Mouse (Mus musculus): Measurements from ENCODE around the gene Ss18l2.

Ss18l2 gene

DNA sequence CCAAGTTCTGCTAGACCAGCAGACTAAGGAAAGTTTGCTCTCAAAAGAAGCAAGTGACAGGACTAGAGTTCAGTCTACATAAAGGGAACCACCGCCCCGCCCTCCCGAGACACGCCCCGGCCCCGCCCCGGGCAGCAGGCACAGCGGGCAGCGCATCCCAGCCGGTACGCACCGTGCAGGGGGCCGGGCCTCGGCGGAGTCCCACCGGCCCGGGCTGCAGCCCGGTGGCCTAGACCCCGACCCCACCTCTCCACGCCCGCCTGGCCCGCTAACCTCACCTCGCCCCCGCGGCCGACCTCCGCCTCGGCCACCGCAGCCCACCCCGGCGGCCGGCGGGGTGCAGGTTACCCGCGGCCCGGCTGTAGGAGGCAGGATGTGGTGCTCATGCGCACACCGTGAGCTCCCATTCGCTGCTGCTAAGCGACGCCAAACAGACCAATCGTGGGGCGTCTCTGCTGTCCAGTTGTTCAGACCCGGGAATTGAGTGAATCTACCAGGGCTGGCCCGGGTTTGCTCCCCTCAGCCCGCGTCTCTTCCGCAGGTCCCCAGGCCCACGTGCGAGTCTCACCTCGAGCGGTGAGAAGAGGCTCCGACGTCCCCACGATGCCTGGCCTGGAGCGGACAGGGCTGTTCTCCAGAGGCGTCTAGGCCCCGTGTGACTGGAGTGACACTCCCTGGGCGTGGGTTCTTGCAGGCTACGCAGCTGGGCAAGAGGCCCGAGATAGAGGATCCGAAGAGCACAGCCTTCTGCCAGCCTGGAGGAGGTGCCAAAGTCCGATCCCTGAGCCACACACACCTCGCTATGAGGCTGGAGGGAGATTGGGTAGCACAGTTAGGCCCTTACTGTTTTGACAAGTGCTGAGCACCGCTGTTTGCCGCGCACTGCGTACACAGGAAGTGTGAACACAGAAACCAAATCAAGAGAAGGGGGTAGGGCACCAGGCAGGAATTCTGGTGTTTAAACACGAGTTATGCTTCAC, 5.2 kb upstream of the Ss18l2 start, which contains the start of gene Sec22c:
Gene Sec22c, minus strand, starts transcription at position 845 of the 980 bp plus-strand sequence.
- peak; percentile 90 for DNase-seq

DNA sequence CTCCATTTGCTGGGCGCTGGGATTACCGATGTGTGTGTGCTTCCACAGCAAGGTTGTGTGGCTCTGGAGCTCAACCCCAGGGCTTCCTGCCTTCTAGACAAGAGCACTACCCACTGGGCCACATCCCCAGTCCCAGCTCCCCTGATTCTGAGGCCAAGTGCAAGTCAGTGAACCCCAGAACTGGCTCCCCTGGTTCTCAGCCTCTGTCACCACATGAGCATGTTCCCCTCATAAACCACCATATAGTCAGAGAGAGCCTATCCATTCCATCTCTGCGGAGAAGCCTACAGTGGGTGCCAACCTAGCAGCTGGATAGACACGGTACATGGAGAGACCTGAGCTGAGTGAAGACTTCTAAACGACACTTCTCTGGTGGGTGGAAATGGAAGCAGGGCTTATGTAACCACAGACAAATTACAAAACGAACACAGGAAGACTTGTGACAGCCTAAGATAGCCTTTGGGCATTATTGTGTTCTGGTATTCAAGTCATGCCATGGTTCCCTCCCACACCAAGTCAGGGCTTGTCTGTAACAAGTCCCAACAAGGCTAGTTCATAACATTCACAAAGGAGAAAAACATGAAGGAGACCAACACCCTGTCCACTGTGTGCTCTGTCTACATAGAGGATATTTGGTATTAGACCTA, 4.0 kb upstream of the Ss18l2 start:
- no peak for DNase-seq

DNA sequence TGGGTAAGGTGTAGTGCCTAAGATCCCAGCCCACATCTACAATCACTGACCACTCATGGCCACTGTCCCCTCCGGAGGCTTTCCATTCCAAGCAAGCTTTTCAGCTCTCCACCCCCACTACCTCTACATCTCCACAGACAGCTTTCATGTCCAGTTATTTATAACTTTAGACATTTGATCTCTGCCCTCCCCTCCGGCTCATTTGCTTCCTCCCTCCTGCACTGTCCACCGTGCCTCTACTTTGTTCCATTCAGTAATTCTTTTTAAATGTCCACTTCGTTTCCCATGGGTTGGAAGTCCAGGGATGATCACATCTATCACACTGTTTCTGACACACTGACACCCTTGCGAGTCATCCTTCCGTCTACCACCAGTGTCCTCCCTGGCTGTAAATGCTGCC, 2.3 kb upstream of the Ss18l2 start:
- no peak for DNase-seq

DNA sequence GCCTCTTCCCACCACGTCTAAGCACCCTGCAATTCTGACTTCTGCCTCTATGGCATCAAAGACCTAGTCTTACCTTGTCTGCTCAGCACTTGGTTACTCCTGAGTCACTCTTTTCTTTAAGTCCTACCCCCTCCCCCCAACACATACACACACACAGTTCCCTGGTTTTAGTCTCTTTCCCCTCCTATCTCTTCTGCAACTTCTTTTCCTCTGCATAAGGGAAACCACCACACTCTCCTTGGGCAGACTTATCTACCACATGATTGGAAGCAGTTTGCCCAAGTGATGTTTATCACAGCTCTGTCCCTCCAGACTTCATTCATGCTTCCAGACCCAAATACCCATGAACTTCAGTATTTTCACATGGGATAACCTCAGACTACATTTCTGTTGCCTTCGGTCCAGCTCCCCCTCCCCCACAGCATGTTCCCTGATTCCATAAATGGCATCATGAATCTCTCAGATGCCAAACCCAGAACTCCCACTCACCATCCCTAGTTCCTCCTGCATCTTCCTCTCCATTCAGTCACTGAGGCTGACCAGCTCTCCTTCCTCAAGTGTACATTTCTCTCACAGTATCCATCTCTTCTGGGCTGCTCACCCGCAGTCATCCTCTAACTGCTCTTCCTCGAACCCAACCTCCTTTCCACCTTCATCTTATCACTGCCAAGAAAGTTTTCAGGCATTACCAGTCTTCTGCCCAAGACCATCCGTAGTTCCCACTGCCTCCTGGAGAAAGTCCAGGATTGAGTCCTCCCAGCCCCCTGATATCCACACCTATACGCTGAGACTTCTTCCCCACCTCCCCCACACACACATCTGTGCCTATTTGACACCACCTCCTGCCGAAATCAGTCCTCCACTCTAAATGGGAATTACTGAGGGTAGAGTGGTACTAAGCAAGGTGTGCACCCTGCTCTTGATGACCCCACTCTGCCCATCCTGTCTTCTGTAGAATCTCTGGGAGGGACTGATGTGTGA, 1.3 kb upstream of the Ss18l2 start:
- peak; percentile 2 for DNase-seq

DNA sequence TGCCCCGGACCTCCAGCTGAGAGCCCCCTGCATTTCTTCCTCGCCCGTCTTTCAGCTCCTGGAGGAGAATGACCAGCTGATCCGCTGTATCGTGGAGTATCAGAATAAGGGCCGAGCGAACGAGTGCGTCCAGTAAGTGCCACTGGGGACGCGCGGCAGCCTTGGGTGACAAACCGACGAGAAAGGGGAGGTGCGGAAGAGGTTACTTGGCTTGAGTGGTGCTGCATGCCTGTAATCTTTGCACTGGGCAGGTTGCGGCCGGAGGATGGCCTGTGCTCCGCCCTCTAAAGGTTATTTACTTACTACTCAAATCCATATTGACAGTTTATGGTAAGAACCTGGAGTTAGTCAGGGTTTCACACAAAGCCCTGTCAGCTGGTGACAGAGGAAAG, 451 bp downstream of the Ss18l2 start:
- DNase-seq = no peak

DNA sequence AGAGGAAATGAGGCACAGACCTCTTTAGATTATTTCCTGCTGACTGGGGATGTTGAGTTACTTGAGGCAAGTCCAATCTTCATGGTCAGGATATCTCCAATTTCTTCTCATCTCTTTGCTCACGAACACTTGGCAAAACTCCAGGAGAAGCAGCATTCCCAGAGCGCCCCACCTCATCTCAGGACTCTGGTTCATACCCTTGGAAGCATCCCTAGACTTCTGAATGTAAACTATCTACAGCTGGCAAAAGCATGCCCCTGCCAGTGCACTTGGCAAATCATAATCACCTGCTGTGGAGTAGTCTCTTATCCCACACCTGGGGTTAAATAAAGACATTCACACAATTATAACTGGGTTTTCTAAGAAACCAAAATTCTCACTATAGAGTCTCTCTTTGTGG, 6.9 kb downstream of the Ss18l2 start:
- no peak for DNase-seq

DNA sequence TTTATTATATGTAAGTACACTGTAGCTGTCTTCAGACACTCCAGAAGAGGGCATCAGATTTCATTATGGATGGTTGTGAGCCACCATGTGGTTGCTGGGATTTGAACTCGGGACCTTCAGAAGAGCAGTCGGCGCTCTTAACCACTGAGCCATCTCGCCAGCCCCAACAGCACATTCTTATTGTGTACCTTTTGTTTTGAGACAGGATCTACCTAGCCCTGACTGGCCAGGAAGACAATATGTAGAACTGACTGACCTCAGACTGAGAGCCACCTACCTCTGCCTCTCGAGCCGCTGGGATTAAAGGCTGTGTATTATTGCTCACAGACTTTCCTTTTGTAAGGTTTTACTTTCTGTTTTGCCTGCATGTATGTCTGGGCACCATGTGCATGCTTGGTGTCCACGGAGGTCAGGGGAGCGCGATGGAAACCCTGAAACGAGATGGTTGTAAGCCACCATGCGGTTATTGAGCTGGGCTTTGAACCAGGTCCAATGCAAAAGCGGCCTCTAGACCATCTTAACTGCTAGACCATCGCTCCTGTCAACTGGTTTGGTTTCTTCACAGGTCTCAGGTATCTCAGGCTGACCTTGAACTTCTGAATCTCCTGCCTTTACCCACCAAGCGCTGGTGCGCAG, 8.1 kb downstream of the Ss18l2 start:
- DNase-seq = no peak

DNA sequence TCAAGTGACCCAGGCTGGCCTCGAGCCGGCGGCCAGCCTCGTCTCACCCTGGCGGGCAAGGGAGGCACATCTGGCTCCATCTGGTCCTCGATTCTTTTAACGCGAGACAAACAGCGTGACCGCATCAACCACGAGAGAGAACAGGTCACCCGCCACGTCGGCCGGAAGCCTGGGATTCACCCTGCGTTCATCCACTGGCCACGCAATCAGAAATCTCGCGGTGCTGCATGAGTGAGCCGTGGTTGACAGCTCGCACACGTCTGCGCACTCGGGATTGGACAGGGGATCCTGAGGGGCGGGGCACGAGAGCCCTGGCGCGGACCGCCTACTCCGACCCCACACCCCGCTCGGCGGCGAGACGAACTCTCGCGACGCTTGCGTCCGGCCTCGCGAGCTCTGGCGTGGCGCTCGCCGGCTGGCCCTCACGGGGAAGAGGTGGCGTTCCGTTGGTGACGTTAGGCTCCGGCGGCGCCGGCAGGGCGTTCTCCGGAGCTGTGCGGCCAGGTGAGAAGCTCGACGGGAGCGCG, 8.7 kb downstream of the Ss18l2 start, which contains the start of gene Nktr:
Gene Nktr, plus strand, starts transcription at position 378 of the 527 bp plus-strand sequence.
- peak; percentile 99 for DNase-seq

DNA sequence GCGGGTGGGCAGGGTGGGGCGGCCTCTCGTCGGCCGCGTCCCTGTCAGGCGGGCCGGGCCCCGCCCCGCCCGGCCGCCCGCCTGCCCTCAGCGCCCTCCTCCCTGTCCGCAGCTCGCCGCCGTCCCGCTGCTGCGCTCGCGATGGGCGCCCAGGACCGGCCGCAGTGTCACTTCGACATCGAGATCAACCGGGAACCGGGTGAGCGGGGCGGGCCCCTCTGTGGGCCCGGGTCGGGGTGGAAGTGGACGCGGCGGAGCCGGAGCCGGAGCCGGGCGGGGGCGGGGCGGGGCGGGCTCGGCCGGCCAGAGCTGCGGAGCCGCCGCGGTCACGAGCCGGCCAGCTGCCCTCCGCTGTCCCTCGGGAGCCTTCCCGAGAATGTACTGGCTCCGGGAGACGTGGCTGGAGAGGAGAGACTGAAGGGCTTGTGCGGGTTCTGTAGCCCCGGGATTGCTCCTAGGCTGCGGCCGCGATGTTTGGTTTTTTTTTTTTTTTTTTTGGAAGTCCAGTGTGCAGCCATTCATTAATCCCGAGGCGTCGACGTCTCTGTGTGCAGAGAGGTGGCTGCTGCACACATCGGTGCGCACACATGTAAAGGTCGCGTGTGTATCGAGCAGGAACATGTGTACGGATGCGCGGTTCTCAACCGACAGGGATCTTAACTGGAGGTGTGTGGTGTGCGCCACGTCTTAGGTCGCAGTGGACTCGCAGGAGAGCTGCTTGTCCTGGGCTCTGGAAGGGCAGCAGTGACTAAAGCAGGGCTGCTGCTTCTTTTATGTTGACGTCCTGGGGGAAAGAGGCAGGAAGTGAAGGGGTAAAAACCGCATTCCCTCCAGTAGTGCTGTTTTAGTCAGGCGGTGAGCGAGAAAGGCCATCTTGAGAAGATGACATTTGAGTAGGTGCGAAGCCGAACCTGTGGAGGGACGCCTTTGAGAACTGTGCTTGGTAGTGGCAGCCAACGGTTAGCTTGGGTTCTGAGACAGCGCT, 9.5 kb downstream of the Ss18l2 start:
- no peak for DNase-seq

DNA sequence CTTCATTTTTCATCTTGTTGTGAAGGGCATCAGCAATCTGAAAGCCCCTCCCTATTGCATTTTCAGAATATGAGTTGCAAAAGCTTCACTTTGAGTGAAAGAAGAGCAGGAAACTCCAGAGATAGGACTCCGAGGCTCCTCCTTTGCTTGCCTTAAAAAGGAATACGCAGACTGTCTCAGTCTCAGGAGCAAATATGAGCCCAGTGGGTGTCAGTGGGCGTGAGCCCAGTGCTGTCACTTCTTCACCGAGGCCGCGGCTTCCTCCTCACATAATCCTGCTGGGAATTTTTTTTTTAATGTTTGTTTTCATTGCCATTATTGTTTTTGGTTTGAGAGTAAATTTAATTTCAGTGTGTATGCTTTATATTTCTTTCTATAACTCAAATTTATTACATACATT, 30.4 kb downstream of the Ss18l2 start:
- DNase-seq = no peak

DNA sequence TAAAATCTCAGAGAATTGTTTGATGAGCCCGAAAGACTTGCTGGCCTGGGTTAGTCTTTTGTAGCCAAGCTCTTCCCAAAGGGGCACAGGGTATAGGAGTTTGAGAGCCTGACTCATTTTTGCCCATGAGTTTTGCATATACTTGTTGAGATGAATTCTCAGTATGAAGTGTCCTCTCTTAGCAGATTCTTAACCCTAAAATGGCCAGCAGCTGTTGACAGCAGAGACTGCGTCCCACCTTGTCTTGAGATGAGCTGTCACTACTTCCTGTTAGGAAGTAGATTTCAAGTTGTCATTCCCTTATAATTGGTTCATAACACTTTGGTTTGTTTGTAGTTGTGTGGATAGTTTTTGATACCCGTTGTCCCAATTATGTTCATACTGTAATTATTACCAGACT, 31.0 kb downstream of the Ss18l2 start:
- DNase-seq = no peak

DNA sequence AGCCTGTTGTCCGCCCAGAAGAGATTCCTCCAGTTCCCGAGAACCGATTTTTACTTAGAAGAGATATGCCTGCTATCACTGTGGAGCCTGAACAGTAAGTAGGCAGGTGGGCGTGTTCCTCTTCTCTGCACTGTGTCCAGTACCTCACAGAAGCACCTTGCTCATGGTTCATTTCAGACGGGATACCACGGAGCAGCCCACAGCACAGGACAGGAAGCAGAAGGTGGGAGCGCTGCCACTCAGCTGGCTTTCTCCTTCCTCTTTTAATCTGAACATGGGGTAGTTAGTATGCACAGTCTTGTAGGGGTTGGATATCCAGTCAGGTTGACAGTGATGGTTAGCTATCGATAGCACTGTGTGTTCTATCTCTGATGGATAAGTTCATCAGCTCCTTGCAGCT, 33.9 kb downstream of the Ss18l2 start:
- no peak for DNase-seq

DNA sequence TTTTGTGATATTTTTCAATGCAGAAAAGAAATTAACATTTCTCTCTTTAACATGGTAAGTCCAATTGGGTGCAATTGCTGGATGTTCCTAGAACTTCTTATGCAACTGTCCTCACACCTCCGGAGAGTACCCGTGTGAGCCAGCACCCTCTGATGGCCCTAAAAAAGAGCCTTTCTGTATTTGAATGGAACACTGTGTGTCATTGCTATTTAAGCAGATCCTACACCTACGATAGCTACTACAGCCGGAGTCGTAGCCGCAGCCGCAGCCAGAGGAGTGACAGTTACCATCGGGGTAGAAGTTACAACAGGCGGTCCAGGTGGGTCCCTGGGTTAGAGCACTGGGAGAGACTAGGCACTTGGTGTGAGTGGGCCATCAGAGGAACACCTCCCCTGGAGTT, 42.6 kb downstream of the Ss18l2 start:
- DNase-seq = no peak

DNA sequence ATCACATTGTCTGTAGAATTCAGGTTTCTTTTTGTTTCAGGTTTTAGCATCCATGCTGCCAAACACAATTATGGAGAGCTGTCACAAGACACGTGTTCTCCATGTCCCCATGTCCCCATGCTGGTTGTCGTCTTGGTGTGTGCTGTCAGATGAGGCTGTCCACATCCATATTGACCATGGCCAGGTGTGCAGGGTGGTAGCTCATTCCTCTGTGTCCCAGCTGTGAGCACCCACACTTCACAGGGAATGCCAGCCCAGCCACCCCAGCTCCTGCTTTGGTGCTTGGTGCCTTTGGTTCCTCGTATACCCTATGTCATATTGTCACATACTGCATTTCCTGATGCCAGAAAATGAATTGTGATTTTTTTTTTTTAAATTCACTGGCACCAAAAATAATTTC, 44.5 kb downstream of the Ss18l2 start:
- no peak for DNase-seq

DNA sequence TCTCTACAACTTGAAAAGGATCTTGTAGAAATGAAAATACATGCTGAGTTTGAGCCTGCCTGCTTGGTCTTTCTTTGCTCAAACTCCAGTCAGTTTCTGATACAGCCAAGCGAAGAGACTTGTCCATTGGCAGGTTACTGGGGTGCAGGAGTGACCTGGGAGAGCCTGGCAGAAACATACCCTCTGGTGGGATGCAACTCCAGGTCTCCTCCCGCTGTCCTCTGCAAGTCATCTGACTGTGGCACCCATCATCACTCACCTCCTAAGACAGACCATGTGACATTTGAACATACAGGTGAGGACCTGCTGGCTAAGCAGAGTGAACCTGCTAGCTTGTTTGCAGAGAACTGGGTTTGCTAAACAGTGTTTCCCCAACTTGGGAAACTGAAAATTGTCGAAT, 46.7 kb downstream of the Ss18l2 start:
- no peak for DNase-seq

DNA sequence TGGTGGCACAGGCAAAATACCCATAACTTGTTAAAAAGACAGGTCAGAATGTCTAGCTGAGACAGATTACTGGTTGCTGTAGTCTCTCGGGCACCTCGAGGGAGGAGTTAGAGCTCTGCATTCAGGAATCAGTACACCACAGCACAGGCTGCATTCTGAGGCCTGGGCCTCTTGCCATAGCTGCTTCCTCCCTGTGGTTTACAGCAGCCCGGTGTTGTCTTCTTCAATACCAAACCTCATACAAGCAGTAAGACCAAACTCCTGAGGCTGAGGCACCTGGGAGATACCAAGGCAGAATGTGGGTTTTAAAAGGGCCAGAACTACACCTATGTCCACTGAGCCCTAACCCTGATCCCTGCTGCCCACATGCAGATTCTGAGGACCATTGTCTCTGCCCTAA, 47.3 kb downstream of the Ss18l2 start:
- no peak for DNase-seq

DNA sequence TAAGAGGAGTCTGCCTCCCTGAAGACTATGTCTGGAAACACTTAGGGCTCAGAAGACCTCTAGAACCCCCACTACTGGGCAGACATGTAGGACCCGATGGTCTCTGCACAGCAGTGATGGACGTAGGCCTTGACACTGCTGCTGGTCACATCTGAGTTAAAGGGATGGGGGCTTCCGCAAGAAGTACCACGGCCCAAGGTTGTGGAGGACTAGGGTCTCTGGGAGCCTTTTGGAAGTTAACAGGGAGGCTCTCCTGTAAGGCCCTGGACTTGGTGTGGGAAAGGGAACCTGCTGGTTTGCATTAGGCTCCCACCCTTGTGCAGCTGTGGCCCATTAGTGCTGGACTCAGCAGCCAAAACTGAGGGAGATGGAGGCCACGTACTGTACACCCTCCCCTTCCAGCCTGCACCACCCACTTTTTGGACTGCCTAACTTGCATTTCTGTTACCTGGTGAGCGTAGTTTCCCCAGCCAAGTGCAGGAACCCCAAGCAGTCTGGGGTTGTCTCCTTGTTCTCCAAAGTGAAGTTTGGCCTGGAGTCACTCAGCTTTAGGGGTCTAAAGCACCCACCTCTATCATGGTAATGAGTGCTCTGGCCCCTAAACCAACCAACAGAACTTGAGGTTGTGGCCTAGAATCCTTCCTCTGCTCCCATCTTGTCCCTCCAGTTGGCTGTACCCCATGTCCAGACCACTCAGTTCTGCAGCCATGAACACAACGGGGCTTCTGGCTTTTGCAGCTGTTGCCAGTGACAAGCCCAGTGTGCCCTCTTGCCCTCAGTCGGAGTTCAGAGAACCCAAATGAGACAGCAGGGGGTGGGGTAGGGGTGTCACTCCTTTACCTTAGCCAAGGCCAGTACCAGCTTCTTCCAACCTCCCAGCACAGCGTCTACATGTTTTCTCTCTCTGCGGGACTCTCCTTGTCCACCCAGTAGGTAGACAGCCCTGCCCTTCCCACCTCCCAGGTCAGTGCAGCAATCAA, 48.0 kb downstream of the Ss18l2 start:
- DNase-seq = no peak

DNA sequence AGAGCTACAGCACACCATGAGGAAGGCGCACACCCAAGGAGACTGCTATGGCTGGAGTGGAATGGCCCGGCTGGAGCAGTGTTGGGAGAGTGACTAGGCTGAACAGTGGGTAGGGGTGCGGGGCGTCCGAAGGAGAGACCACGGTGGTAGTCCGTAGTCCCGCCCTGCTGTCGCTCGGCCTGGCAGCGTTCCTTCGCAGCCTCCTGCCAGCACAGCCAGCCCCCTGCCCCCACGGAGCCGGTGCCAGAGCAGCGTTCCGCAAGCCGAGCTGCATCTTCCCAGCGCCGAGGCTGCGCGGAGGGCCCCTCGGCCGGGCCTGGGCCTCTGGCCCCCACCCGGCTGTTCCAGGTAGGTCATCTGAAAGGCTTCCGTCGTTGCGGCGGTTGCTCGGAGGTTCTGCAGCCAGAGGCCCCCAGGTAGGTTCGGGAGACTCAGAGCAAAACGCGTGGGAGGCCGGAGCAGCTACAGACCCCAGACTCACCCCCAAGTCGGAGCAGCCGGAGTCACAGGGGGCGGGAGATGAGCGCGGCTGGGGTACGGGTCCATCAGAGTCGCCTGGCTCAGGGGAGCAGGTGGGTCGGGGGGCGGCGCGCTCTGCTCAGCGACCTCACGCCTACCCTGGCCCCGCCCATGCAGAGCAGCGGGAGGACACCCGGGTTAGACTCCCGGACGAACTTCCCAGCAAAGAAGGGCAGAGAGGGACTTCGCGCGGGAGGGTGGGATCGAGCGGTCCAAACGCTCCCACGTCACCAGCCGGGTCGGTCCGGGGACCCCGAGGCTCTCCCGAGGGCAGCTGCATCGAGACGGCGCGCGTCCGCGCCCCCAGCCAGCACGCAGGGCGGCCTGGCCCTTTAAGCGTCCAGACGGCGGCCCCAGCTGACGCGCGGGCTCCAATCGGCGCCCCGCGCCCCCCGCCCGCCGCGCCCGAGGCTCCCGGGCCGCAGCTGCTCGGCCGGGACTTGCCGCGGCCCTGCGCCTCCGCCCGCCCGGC, 49.3 kb downstream of the Ss18l2 start, which contains the start of gene Zfp651:
Gene Zfp651, plus strand, starts transcription at position 240 of the 991 bp plus-strand sequence.
- peak; percentile 82 for DNase-seq
